Mouse (Mus musculus) brain, adult 2 months (tissue): ENCODE measurements around the gene Arhgef19.
A peak's percentile ranks its signal among the peaks of the same experiment; 100 is the strongest.

Source experiments
- DNase-seq: peaks from one replicate; pipeline ENCODE4 v3.0.0; 2011; ENCODE audit warnings: low read depth, low spot score

The Arhgef19 gene

GRCm38 (mm10) chr4:141236856-141237255 is 2.4 kb upstream of the Arhgef19 start:
- peak; percentile 79 for DNase-seq

GRCm38 (mm10) chr4:141238492-141239387 is 559 bp upstream of the Arhgef19 start:
- DNase-seq: no peak

DNA sequence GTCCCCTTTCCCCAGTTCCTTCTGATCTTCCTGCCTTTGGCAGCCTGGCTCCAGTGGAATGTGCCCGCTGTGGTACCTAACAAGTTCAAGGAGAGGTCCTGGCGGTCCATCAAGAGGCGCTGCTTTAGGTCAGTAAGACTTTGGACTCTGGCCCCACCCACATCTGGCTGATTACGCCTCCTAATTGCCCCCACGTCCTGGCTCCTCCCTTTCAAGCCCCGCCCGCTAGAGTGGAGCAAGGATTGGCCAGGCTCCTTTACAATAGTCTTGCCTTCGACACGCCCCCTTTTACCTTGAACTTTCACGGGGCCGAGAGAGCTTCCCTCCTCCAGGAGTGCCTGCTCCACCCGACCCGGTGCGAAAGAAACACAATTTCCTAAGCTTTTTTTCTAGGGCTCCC is 1.3 kb downstream of the Arhgef19 start:
- DNase-seq: no peak

GRCm38 (mm10) chr4:141241861-141242260 is 2.6 kb downstream of the Arhgef19 start:
- DNase-seq: no peak

GRCm38 (mm10) chr4:141242651-141243241 is 3.4 kb downstream of the Arhgef19 start:
- no peak for DNase-seq

- no peak for DNase-seq
Measured at GRCm38 (mm10) chr4:141243636-141244035, 4.3 kb downstream of the Arhgef19 start.

- DNase-seq: peak; percentile 59
Measured at GRCm38 (mm10) chr4:141244401-141244800, 5.1 kb downstream of the Arhgef19 start.

- DNase-seq: peak; percentile 72
Measured at GRCm38 (mm10) chr4:141244931-141245425, 5.7 kb downstream of the Arhgef19 start.

DNA sequence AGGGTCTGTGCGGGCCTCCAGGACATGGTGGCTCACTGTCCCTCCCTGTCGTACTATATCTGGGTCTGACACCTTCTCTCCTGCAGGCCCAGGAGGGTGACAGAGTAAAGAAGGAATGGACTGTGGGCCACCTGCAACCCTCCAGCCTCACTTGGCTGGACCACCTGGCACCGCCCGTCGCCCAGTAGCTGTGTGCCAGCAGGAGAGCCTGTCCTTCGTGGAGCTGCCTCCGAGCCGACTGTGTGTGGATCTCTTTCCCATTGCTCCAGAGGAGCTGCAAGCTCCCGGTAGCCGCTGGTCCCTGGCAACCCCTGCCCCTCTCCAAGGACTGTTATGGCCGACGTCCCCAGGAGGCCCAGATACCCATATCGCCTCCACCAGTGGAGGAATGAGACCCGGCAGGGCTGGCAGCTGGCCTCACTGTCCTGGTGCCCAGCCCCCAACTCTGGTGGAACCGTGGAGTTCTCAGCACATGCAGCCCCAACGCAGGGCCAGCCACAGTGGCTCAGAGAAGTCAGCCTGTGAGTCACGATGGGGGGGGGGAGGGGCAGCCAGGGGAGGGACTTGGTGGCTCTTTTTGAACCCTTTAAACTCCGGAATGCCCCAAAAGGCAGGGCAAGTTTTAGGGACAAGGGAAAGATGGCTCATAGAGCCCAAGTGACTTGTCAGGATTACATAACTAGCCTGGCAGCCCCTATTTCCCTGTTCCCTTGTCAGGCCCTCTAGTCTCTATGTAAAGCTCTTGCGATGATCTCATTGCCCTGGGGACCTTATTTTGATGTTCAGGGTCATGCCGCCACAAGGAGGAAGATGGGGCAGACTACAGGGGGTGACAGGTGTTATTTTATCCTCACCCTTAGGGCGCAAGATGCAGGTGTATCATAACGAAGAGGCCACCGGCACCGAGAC is 7.0 kb downstream of the Arhgef19 start:
- DNase-seq: no peak

DNA sequence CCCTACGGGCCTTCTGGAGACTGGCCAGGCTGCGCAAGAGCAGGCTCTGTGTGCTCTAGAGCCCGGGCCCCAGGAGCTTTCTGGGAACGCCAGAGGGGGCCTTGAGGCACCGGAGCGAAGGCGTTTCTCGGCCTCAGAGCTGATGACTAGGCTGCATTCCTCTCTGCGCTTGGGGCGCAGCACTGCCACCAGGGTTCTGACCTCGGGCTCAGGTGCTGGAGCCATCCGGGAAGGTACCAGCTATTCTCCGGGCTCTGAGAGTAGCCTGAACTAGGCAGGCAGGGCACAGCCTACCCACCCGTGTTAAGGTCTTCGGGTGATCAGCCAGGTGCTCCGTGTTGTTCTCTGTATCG is 7.7 kb downstream of the Arhgef19 start:
- no peak for DNase-seq

- DNase-seq: no peak
Measured at GRCm38 (mm10) chr4:141247776-141248613, 8.7 kb downstream of the Arhgef19 start.

DNA sequence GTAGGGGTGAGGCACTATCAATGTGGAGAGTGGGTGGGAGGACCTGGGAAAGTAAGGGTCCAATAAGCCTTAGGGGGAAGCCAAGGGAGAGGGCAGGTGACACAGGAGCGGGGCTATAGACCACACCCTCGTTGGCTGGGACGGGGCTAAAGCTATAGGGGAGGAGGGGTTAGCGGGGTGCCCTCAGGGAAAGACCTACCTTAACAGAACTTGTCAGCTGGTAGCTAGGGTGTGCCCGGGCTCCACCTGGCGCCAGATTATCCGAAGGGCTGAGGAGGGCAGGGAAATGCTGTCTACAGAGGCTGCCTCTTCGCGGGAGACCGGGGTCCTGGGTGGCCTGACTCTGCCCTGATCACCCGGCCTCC is 9.3 kb downstream of the Arhgef19 start:
- DNase-seq: no peak

DNA sequence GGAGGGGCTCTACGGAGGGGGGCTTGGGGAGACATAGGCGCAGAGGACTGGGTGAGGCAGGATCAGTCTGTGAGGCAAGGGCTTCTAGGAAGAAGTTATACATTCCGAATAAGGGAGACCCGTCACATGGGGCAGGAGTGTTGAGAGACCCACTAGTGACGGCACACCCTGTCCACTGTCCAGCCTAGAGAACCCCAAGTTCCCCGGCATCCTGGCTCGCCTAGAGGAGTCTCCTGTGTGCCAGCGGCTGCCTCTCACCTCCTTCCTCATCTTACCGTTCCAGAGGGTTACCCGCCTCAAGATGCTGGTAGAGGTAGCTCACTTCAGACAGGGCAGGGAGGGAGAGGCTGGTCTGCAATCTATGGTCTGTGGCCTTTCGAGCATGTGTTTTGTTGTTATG is 10.1 kb downstream of the Arhgef19 start:
- no peak for DNase-seq

GRCm38 (mm10) chr4:141251071-141251470 is 11.8 kb downstream of the Arhgef19 start:
- DNase-seq: no peak

- no peak for DNase-seq
Measured at GRCm38 (mm10) chr4:141252641-141253040, 13.3 kb downstream of the Arhgef19 start.

- DNase-seq: peak; percentile 31
Measured at GRCm38 (mm10) chr4:141254234-141254633, 14.9 kb downstream of the Arhgef19 start.

DNA sequence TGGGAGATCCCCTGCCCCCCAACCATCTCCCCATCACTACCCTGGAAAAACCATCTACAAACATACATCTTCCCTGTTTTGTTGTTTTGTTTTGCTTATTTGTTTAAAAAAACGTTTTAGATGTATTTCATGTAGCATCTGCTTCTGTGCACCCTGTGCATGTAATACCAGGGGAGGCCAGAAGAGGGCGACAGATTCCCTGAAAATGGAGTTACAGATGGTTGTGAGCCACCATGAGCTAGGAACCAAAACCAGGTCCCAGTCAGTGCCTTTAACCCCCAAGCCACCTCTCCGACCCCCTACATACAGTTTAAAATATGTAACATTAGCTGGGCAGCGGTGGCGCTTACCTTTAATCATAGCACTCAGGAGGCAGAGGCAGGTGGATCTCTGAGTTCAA is 18.1 kb downstream of the Arhgef19 start:
- no peak for DNase-seq

DNA sequence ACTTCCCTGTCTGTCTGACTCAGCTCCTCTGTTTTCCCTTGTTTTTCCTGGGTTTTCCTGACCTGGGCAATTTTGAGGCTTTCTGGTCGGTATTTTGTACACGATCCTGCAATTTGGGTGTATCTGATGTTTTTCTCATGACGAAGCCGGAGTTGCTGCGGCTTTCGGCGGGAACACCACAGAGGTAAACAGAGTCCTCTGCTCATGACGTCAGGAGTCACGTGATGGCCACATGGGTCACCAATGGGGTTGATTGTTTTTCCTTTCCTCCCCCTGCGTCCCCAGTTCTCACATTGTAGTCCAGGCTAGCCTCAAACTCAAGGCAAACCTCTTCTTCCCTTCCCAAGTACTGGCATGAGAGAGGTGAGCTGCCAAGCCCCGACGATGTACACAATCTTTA is 20.1 kb downstream of the Arhgef19 start:
- DNase-seq: no peak

DNA sequence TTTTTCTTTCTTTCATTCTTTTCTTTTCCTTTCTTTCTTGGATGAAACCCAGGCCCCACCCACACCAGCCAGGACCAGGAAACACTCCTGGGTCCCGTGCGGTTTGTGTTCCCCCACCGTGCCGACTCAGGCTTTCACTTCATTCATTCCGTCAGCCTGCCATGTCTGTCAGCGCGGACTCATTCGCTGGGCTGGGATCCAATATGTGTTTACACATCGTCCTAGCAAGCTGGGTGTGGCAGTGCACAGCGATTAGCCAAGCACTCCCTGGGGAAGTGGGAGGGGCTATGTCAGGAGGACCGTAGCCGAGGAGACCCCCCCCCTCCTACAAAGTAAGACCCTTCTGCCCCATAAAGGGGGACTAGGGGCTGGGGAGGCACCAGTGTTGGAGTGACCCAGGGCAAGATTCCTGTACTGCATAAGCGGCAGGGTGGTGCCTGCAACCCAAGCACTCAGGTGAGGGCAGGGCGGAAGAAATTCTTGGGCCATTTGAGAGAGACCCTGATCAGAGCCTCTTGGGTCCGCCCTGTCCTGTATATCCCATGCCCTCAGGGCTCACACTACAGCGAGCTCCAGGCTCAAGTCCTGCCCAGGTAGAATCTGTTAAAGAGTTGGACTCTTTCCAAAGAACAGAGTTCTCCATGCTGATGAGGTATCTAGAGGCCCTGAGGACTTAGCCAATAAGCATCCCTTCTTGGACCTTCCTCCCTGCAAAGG is 20.9 kb downstream of the Arhgef19 start:
- DNase-seq: no peak

DNA sequence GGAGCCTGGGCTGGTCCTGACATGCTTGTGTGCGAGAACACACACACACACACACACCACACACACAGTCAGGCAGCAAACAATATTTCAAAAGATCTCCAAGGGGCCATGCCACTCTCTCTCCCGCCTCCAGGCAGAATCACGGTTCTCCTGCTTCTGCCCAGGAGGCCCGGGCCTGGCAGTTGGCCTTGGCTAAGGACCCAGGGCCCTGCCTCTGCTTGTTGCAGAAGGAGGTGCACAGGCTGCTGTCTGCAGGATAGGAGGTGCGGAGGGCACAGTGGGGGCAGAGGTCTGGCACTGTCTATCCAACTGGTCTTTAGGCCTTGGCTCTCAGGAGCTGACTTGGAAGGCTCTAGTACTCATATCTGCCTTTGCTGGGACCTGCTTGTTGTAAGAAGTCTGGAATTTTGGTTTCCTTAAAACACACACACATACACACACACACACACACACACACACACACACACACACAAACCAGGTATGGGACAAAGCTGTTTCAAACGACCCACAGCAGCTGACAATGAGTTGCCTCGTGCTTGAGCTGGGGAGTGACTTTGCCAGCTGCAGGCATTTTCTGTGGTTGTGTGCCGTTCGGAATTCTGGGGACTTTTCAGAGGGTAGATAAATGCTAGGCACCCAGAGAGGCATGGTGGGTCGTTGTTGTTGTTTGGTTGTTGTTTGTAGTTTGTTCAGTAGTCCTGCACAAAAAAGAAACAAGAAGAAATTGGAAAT is 23.8 kb downstream of the Arhgef19 start:
- DNase-seq: no peak
